Mouse (Mus musculus) c-Kit-positive CD71-negative TER-119-negative erythroid progenitor cells, embryonic 14.5 days (primary cell): Measurements from ENCODE around the gene Ptges3l.
"Not testable (repeated sequence)": the region's sequence is repeated elsewhere in the genome, so short reads cannot be mapped to it uniquely, and the experiment has no call there.

Experiments used
- DNase-seq: peaks from one replicate; pipeline ENCODE4 v3.0.0-alpha.2; 2013; ENCODE audit warnings: low read depth

Gene Ptges3l

DNA sequence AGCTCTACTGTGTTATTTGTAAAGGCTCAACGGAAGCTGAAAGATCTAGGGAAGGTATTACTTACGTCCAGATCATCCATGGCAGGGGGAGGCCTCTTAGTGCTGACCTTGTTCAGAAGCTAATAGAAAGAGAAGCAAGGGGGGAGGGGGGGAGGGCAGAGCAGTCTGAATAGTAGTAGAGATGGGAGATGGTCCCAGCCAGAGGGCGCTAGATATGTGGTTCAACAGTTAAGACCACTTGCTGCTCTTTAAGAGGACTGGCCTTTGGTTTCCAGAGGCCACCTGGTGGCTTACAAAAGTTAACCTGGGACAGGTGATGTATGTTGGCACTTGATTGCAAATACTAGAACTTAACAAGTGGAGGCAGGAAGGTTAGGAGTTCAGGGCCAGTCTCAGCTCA, 5.5 kb downstream of the Ptges3l start:
- DNase-seq: no peak

DNA sequence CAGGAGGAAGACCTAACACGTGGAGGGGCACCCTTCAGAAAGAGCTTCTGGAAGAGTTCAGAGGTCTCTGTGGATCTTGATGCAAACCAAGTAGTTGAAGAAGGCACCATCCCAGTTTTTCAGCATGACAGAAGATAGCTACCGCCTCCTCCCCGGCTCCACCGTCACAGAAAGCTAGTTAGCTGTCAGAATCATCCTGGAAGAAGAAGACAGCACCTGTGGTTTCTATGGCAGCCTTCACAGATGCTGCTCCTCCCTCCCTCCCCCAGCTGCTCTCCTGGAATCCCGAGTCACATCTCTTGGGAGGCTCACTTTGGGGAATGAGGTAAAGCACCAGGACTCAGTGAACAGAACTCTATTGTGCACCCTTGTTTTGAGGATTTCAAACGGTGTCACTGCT, 6.1 kb downstream of the Ptges3l start:
- DNase-seq: no peak

DNA sequence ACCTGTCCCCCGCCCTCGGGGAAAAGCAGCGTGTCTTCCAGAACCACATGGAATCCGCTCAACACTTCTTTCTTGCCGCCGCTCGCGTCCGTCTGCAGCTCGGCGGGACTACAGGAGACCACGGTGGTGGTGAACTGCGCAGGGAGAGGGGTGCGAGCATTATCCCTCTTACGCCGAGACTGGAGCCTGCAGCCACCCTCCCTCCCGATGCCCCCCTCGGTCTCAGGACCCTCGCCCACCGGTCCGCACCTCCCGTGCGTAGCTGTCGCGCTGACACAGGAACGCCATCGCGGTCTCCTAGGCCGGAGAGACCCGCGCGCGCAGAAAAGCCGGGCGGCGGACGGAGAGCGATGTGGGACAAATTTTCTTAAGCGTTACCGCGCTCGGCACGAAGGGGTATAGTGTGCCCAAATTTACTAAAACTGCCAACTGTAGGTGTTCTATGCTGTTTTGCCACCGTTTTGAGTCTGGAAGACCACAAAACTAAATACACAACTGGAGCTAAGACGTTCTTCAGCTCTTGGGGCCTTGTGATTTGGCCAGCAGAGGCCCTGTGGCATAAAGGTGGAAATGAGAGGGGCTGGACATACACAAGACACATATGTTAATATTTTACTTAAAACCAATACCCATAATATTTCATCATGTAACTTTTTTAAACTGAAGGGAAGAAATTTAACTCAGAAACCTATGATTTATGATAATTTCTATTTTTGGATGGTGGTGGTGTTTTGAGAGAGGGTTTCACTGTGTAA, 7.9 kb downstream of the Ptges3l start, which contains the start of gene Aarsd1:
Gene Aarsd1, minus strand, starts transcription at position 515 of the 755 bp plus-strand sequence.
- DNase-seq: peak; percentile 74

DNA sequence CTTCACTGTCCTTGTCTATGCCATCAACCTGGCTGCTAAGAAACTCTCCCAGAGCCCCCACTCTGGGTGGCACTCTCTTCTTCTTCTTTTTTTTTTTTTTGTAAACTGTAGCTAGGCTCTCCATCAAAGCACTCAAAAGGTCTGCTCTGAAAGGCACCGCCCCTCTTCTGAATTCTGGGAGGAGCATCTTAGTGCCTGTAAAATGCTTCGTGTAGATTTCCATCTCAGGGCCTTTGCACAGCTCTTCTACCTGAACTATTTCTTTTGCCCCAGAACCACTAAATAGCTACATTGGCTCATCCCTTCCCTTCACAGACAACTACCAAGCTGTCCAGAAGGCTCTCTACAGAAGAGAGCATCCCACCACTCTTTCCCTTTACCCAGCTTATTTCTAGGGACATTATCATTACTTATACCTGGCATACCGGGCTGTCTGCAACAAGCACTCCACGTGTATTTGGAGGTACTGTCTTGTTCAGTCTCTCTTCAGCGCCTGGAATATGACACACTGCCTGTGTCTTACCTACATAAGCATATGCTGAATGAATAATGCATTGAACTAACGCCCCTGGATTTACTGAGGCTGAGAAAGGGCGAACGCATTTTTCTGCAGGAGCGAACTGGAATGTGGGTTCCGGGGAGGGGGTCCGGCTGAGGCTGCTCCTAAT, 8.6 kb downstream of the Ptges3l start:
- DNase-seq: no peak

DNA sequence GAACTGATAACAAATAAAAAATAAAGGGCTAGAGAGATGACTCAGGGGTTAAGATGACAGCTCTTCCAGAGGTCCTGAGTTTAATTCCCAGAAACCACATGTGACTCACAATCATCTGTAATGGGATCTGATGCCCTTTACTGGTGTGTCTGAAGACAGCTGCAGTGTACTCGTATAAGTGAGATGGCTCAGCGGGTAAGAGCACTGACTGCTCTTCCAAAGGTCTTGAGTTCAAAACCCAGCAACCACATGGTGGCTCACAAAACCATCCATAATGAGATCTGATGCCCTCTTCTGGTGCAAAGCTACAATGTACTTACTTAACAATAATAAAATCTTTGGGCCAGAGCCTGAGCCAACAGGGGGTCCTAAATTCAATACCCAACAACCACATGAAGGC, 9.8 kb downstream of the Ptges3l start:
- DNase-seq: no peak

DNA sequence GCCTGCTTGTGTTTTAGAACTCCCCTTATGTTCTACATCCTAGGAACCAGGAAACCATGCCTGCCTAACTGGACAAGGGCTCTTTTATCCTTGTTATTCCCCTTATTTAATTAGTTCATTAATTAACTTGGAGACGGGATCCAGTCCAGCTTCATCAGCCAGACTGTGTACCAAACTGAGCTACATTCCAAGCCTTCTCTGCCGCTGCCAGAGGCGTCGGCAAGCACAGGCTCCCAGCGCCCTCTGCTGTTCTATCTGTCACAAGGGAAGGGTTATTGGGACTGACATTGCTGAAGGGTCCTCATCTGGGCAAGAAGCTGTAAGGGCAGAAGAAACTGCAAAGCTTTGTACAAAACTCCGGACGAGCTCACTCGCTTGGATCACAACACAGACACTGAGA, 30.0 kb downstream of the Ptges3l start:
- DNase-seq: peak; percentile 55

DNA sequence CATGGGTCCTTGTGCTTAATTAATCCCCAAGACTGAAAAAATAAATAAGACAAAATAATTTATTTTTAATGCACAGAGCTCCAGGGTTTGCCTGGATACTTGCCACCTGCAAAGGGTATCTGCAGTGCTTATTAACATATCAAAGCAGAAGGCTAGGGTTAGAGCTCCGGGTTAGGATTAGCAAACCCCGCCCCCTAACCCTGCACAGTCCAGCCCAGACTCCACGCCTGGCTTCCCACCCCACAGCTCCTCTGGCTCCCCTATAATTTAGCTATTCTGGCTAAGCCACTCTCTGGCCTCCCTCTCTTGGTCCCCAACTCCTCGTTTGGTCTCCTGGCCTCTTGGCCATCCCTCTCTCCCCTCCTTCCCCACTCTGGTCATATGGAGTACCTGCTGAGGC, 43.3 kb downstream of the Ptges3l start:
- no peak for DNase-seq

DNA sequence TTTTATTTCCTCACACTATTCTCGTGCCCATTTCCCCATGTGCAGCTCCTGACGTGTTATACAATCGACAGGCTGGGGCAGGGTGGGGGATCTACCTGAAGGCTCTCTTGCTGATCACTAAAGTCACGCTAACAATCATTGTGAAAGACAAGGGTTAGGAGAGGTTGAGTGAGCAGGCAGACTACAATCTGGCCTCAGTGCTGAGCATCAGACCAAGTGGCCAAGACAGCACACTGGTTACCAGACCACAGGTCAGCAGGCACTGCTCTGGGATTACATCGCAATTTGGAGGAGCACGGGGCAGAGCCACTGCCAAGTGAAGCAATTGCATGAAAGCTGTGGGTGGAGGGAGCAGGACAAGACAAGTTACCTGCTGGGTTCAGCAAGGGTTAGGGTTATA, 46.2 kb downstream of the Ptges3l start:
- no peak for DNase-seq

DNA sequence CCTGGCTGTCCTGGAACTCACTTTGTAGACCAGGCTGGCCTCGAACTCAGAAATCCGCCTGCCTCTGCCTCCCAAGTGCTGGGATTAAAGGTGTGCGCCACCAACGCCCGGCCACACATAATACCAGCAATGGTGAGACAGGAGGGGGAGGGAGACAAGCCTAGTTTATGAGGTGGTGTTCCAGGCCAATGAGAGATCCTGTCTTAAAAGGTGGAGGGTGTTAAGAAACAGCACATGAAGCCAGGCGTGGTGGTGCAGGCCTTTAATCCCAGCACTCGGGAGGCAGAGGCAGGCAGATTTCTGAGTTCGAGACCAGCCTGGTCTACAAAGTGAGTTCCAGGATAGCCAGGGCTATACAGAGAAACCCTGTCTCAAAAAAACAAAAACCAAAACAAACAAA, 46.9 kb downstream of the Ptges3l start:
- DNase-seq: not testable (repeated sequence)

DNA sequence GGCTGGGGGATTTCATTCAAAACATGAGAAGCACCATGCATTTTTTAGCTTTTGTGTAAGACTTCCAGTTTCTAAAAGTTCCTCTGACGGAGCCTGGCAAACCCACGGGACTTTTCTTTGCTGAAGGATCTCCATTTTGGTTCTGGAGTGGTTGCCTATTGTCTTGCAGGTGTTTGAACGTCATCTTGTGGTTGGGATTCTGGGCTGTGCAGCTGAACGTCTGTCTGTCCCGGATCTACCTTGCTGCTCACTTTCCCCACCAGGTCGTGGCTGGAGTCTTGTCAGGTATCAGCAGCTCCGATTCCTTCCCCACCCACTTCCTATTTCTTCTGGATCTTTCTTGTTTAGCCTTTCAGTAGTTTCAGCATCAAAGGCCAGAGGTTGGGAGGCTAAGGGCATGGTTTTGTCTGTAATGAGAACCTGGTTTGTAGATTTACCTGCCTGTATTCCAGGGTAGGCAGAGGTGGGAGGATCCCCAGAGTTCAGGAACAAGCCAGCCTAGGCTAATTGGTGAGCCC, 50.7 kb downstream of the Ptges3l start:
- DNase-seq: no peak

DNA sequence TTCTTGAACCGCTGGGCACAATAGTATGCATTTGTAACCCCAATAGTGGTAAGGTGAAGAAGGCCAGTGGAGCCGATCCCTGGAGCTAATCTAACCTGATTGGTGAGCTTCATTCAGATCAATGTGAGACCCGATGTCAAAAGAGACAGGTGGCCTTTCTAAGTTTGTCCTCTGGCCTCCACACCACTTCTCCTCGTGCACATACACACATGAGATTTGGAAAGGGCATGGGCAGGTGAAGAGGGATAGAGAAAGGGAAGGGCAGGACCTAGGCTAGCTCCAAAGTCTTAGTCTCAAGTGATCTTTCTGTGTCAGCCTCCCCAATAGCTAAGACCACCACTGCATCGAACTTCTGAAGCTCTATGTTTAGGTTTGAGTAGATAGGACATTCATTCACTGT, 55.0 kb downstream of the Ptges3l start:
- DNase-seq: no peak
